Mouse (Mus musculus): ENCODE data around the gene Plcb4. TPM values are rescaled to one million over a fixed set of nuclear protein-coding genes. Genes with fewer than 3 reads are reported as not detected.

Plcb4 gene
- polyA plus RNA-seq, 1 experiment from 2014 or later: 13.8 TPM

GRCm38 (mm10) chr2:135885607-135886006 lies 226.8 kb downstream of the Plcb4 start:
- Histone ChIP-seq H3K9me3 (ENCODE audit: low read length) (no peaks in the 10 kb centered on the region), H3K4me2 (replicated peaks; ENCODE audit: low read depth, low read length) (no peak overlapping the region), H3K4me3 (ENCODE audit: low read depth, low read length) (no peak overlapping the region), H3K9ac (replicated peaks; ENCODE audit: low read depth) (no peak overlapping the region), H3K27ac (ENCODE audit: low read length) (no peak overlapping the region), H3K36me3 (ENCODE audit: insufficient read depth, low read length) (no peaks in the 10 kb centered on the region), H3K27me3 (replicated peaks; ENCODE audit: insufficient read depth, low read length) (no peaks in the 10 kb centered on the region), H3K4me1 (ENCODE audit: insufficient read depth, low read depth, low read length) (no peaks in the 10 kb centered on the region)
- DNase-seq (ENCODE audit: low spot score): no peak
- TF ChIP-seq EP300 (IDR thresholded peaks at IDR 0.05): no peak
- TF ChIP-seq CTCF (IDR thresholded peaks at IDR 0.05): no peak
- 44% methylated on average over 6 of the region's 6 CpGs for WGBS
- no peak for ATAC-seq

GRCm38 (mm10) chr2:135886081-135886679 lies 227.4 kb downstream of the Plcb4 start:
- H3K9me3 ChIP-seq (ENCODE audit: low read length): no peaks in the 10 kb centered on the region
- DNase-seq (ENCODE audit: low spot score) (no peak), ATAC-seq (no peak)
- 66% methylated on average over 9 of the region's 9 CpGs for WGBS
- no peak overlapping the region for H3K9ac ChIP-seq (replicated peaks; ENCODE audit: low read depth)
- no peak overlapping the region for H3K27ac ChIP-seq (ENCODE audit: low read length)
- H3K27me3 ChIP-seq (replicated peaks; ENCODE audit: insufficient read depth, low read length): no peaks in the 10 kb centered on the region
- no peak overlapping the region for H3K4me3 ChIP-seq (ENCODE audit: low read depth, low read length)
- no peaks in the 10 kb centered on the region for H3K4me1 ChIP-seq (ENCODE audit: insufficient read depth, low read depth, low read length)
- H3K36me3 ChIP-seq (ENCODE audit: insufficient read depth, low read length): no peaks in the 10 kb centered on the region
- no peak for TF ChIP-seq CTCF (IDR thresholded peaks at IDR 0.05)
- no peak for TF ChIP-seq EP300 (IDR thresholded peaks at IDR 0.05)
- H3K4me2 ChIP-seq (replicated peaks; ENCODE audit: low read depth, low read length): no peak overlapping the region

GRCm38 (mm10) chr2:135887805-135888204 lies 229.0 kb downstream of the Plcb4 start:
- H3K4me2 ChIP-seq (replicated peaks; ENCODE audit: low read depth, low read length): no peak overlapping the region
- H3K9ac ChIP-seq (replicated peaks; ENCODE audit: low read depth): no peak overlapping the region
- TF ChIP-seq CTCF (IDR thresholded peaks at IDR 0.05) (no peak), EP300 (IDR thresholded peaks at IDR 0.05) (no peak)
- H3K27me3 ChIP-seq (replicated peaks; ENCODE audit: insufficient read depth, low read length): no peaks in the 10 kb centered on the region
- no peaks in the 10 kb centered on the region for H3K9me3 ChIP-seq (ENCODE audit: low read length)
- DNase-seq (ENCODE audit: low spot score) (no peak), ATAC-seq (no peak)
- no peak overlapping the region for H3K4me3 ChIP-seq (ENCODE audit: low read depth, low read length)
- no peaks in the 10 kb centered on the region for H3K4me1 ChIP-seq (ENCODE audit: insufficient read depth, low read depth, low read length)
- WGBS: 69% methylated on average over 2 of the region's 2 CpGs
- no peak overlapping the region for H3K27ac ChIP-seq (ENCODE audit: low read length)
- no peaks in the 10 kb centered on the region for H3K36me3 ChIP-seq (ENCODE audit: insufficient read depth, low read length)

- no peak for TF ChIP-seq CTCF (IDR thresholded peaks at IDR 0.05)
- Histone ChIP-seq H3K4me2 (replicated peaks; ENCODE audit: low read depth, low read length) (no peak overlapping the region), H3K36me3 (ENCODE audit: insufficient read depth, low read length) (no peaks in the 10 kb centered on the region), H3K4me3 (ENCODE audit: low read depth, low read length) (no peak overlapping the region), H3K4me1 (ENCODE audit: insufficient read depth, low read depth, low read length) (no peaks in the 10 kb centered on the region), H3K9ac (replicated peaks; ENCODE audit: low read depth) (no peak overlapping the region), H3K27me3 (replicated peaks; ENCODE audit: insufficient read depth, low read length) (no peaks in the 10 kb centered on the region), H3K27ac (ENCODE audit: low read length) (no peak overlapping the region), H3K9me3 (ENCODE audit: low read length) (no peaks in the 10 kb centered on the region)
- WGBS: 39% methylated on average over 4 of the region's 4 CpGs
- DNase-seq (ENCODE audit: low spot score) (no peak), ATAC-seq (no peak)
Measured at GRCm38 (mm10) chr2:135888206-135888605, 229.4 kb downstream of the Plcb4 start.

- Histone ChIP-seq H3K27ac (ENCODE audit: low read length) (no peak overlapping the region), H3K4me3 (ENCODE audit: low read depth, low read length) (no peak overlapping the region), H3K27me3 (replicated peaks; ENCODE audit: insufficient read depth, low read length) (no peaks in the 10 kb centered on the region), H3K4me2 (replicated peaks; ENCODE audit: low read depth, low read length) (no peak overlapping the region), H3K4me1 (ENCODE audit: insufficient read depth, low read depth, low read length) (no peaks in the 10 kb centered on the region), H3K9me3 (ENCODE audit: low read length) (no peaks in the 10 kb centered on the region), H3K36me3 (ENCODE audit: insufficient read depth, low read length) (no peaks in the 10 kb centered on the region), H3K9ac (replicated peaks; ENCODE audit: low read depth) (no peak overlapping the region)
- TF ChIP-seq EP300 (IDR thresholded peaks at IDR 0.05) (no peak), CTCF (IDR thresholded peaks at IDR 0.05) (no peak)
- DNase-seq (ENCODE audit: low spot score) (no peak), ATAC-seq (no peak)
- 84% methylated on average over 10 of the region's 10 CpGs for WGBS
Measured at GRCm38 (mm10) chr2:135888767-135889166, 230.0 kb downstream of the Plcb4 start.

- H3K36me3 ChIP-seq (ENCODE audit: insufficient read depth, low read length): no peaks in the 10 kb centered on the region
- H3K9me3 ChIP-seq (ENCODE audit: low read length): no peaks in the 10 kb centered on the region
- ATAC-seq: no peak
- H3K4me3 ChIP-seq (ENCODE audit: low read depth, low read length): no peak overlapping the region
- no peak overlapping the region for H3K9ac ChIP-seq (replicated peaks; ENCODE audit: low read depth)
- no peak for DNase-seq (ENCODE audit: low spot score)
- no peaks in the 10 kb centered on the region for H3K27me3 ChIP-seq (replicated peaks; ENCODE audit: insufficient read depth, low read length)
- no peak overlapping the region for H3K4me2 ChIP-seq (replicated peaks; ENCODE audit: low read depth, low read length)
- no peak overlapping the region for H3K27ac ChIP-seq (ENCODE audit: low read length)
- TF ChIP-seq EP300 (IDR thresholded peaks at IDR 0.05): no peak
- TF ChIP-seq CTCF (IDR thresholded peaks at IDR 0.05): peak; percentile 42
- H3K4me1 ChIP-seq (ENCODE audit: insufficient read depth, low read depth, low read length): no peaks in the 10 kb centered on the region
- WGBS: 93% methylated on average over 1 of the region's 1 CpGs
Measured at GRCm38 (mm10) chr2:135890083-135890482, 231.3 kb downstream of the Plcb4 start.

GRCm38 (mm10) chr2:135891097-135891496 lies 232.3 kb downstream of the Plcb4 start:
- DNase-seq (ENCODE audit: low spot score) (no peak), ATAC-seq (no peak)
- TF ChIP-seq EP300 (IDR thresholded peaks at IDR 0.05): no peak
- TF ChIP-seq CTCF (IDR thresholded peaks at IDR 0.05): no peak
- Histone ChIP-seq H3K4me3 (ENCODE audit: low read depth, low read length) (no peak overlapping the region), H3K36me3 (ENCODE audit: insufficient read depth, low read length) (no peaks in the 10 kb centered on the region), H3K4me2 (replicated peaks; ENCODE audit: low read depth, low read length) (no peak overlapping the region), H3K27me3 (replicated peaks; ENCODE audit: insufficient read depth, low read length) (no peaks in the 10 kb centered on the region), H3K4me1 (ENCODE audit: insufficient read depth, low read depth, low read length) (no peaks in the 10 kb centered on the region), H3K9ac (replicated peaks; ENCODE audit: low read depth) (no peak overlapping the region), H3K9me3 (ENCODE audit: low read length) (no peaks in the 10 kb centered on the region), H3K27ac (ENCODE audit: low read length) (no peak overlapping the region)
- 72% methylated on average over 10 of the region's 10 CpGs for WGBS

All from lung, postnatal 0 days (tissue).